In the genomic region with DNA sequence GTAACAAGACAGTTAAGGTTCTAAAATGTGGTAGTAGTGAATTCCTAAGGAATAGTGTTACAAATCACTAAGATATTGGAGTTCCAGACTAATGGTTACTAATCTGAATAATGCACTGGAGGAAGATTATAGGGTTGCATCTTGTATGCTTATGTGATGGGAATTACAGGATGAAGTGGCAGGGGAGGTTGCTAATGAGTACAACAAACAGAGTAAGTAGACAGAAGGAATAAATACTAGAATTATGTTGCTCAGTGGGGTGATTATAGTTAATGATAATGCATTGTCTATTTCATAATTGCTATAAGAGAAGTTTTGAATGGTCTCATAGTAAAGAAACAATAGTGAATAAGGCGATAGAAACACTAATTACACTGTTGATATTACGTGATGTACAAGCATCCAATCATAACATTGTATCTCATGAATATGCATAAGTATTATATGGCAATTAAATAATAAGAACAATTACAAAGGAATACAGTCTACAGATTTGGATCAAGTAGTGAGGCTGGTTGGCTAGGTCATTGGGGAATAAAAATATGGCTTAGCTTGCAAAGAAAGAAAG, we compare ENCODE assay signal across 22 mouse cellular contexts.
"Had no signal": no experiment of that assay in that cellular context is flagged by ENCODE, and none has a peak within 500 bp of the region (broad histone marks: within the 10 kb centered on the region; RNA-seq: fewer than 3 reads in every experiment).

No protein-coding gene starts in this region.

- DNase-seq: kidney, adult 8-10 months; kidney, postnatal 10 days; kidney, postnatal 4 days; left cerebral cortex, postnatal 4 days; liver, postnatal 0 days; lung, embryonic 14.5 days; lung, postnatal 36 days; right cerebral cortex, postnatal 25 days; spleen, adult 18-20 months; thymus, postnatal 25 days had no signal

- H3K36me3 ChIP-seq: kidney, embryonic 15.5 days; limb, embryonic 12.5 days; limb, embryonic 15.5 days; midbrain, embryonic 10.5 days; midbrain, embryonic 13.5 days; stomach, embryonic 15.5 days had no signal

- H3K4me3 ChIP-seq: kidney, embryonic 15.5 days; limb, embryonic 12.5 days; limb, embryonic 15.5 days; megakaryocyte, embryonic 14.5 days; midbrain, embryonic 10.5 days; midbrain, embryonic 13.5 days; myocyte; stomach, embryonic 15.5 days had no signal

- H3K4me2 ChIP-seq: kidney, embryonic 15.5 days; limb, embryonic 12.5 days; limb, embryonic 15.5 days; liver, embryonic 11.5 days; lung, embryonic 14.5 days; midbrain, embryonic 13.5 days; stomach, embryonic 15.5 days had no signal

- H3K27ac ChIP-seq: kidney, embryonic 15.5 days; limb, embryonic 12.5 days; limb, embryonic 15.5 days; liver, embryonic 14.5 days; midbrain, embryonic 10.5 days; midbrain, embryonic 13.5 days; stomach, embryonic 15.5 days had no signal

- ATAC-seq: liver, postnatal 0 days; lung, postnatal 0 days; midbrain, embryonic 13.5 days; midbrain, embryonic 16.5 days had no signal

- H3K27me3 ChIP-seq: kidney, embryonic 15.5 days; limb, embryonic 12.5 days; limb, embryonic 15.5 days; megakaryocyte, embryonic 14.5 days; midbrain, embryonic 13.5 days; stomach, embryonic 15.5 days had no signal

- H3K9ac ChIP-seq: kidney, embryonic 15.5 days; limb, embryonic 12.5 days; limb, embryonic 15.5 days; liver, embryonic 14.5 days; liver, postnatal 0 days; lung, embryonic 14.5 days; midbrain, embryonic 13.5 days; stomach, embryonic 15.5 days had no signal

- H3K9me3 ChIP-seq: kidney, embryonic 15.5 days; limb, embryonic 12.5 days; limb, embryonic 15.5 days; megakaryocyte, embryonic 14.5 days; midbrain, embryonic 10.5 days; midbrain, embryonic 13.5 days; stomach, embryonic 15.5 days had no signal

- H3K4me1 ChIP-seq: kidney, embryonic 15.5 days; limb, embryonic 12.5 days; limb, embryonic 15.5 days; megakaryocyte, embryonic 14.5 days; midbrain, embryonic 10.5 days; midbrain, embryonic 13.5 days; stomach, embryonic 15.5 days had no signal
